Mouse (Mus musculus) liver, postnatal 0 days (tissue): ENCODE measurements around the gene Galnt10. TPM values are rescaled to one million over a fixed set of nuclear protein-coding genes. Genes with fewer than 3 reads are reported as not detected.
A peak's percentile ranks its signal among the peaks of the same experiment; 100 is the strongest.

Source experiments
- ATAC-seq: fragments of 200-750 bp; cut with Nextera tagmentation; 2 replicates; pipeline ENCODE4 v1.8.0; 2017; ENCODE audit warnings: mild to moderate bottlenecking, moderate library complexity
- DNase-seq: peaks from one replicate; pipeline ENCODE4 v3.0.0-alpha.2; 2016
- H3K27ac ChIP-seq: fragments of 300-500 bp; sonication (generic); 2 replicates; pipeline ENCODE4 v1.5.1; 2014; ENCODE audit warnings: antibody characterized with exemption, moderate library complexity, mild to moderate bottlenecking, low read depth
- H3K27me3 ChIP-seq: fragments of 300-500 bp; sonication (generic); 2 replicates; pipeline ENCODE4 v1.6.1; 2014; ENCODE audit warnings: low read length, control low read depth, mixed read lengths; ENCODE audit not compliant: insufficient read depth
- H3K36me3 ChIP-seq: fragments of 300-500 bp; sonication (generic); replicated peaks from 2 replicates; pipeline ENCODE4 v1.6.1; 2014; ENCODE audit warnings: mild to moderate bottlenecking, control low read depth, low read length, moderate library complexity, mixed read lengths; ENCODE audit not compliant: insufficient read depth
- H3K4me1 ChIP-seq: fragments of 300-500 bp; sonication (generic); 2 replicates; pipeline ENCODE4 v1.6.1; 2014; ENCODE audit warnings: antibody characterized with exemption, mild to moderate bottlenecking, control low read depth; ENCODE audit not compliant: insufficient read depth
- H3K4me2 ChIP-seq: fragments of 300-500 bp; sonication (generic); 2 replicates; pipeline ENCODE4 v1.6.1; 2014; ENCODE audit warnings: low read depth, mild to moderate bottlenecking, low read length, moderate library complexity, mixed read lengths
- H3K4me3 ChIP-seq: fragments of 300-500 bp; sonication (generic); 2 replicates; pipeline ENCODE4 v1.5.1; 2014; ENCODE audit warnings: low read depth, low read length
- H3K9ac ChIP-seq: fragments of 300-500 bp; sonication (generic); replicated peaks from 2 replicates; pipeline ENCODE4 v1.6.1; 2014; ENCODE audit warnings: mild to moderate bottlenecking, moderate library complexity
- H3K9me3 ChIP-seq: fragments of 300-500 bp; sonication (generic); 2 replicates; pipeline ENCODE4 v1.6.1; 2016; ENCODE audit warnings: mild to moderate bottlenecking, control low read depth, low read length, mixed read lengths
- CTCF ChIP-seq: sonication (generic); IDR thresholded peaks from 2 replicates; pipeline ENCODE4 v1.5.1; 2016; ENCODE audit warnings: antibody characterized with exemption, low read depth
- EP300 ChIP-seq: IDR thresholded peaks from 2 replicates; pipeline ENCODE4 v1.6.1; 2016; ENCODE audit warnings: antibody characterized with exemption, low read depth, mild to moderate bottlenecking
- WGBS: fragments of 180-500 bp; shearing (Covaris S2); extraction: QIAGEN DNeasy Blood & Tissue Kit; methylation state at CpG from one replicate; pipeline ENCODE4 v1.1.7; 2014; ENCODE audit not compliant: insufficient replicate concordance; 5-methylcytosine and 5-hydroxymethylcytosine counted together
- polyA plus RNA-seq: library from polyadenylated mRNA; unstranded; fragments of >200 nt; fragmentation: Nextera tagmentation; extraction: Ambion mirVana; gene quantifications from 2 replicates; pipeline ENCODE4 v1.2.1, GENCODE M21; 2015

Gene Galnt10
- polyA plus RNA-seq, 1 experiment from 2014 or later, result 8.2 TPM

DNA sequence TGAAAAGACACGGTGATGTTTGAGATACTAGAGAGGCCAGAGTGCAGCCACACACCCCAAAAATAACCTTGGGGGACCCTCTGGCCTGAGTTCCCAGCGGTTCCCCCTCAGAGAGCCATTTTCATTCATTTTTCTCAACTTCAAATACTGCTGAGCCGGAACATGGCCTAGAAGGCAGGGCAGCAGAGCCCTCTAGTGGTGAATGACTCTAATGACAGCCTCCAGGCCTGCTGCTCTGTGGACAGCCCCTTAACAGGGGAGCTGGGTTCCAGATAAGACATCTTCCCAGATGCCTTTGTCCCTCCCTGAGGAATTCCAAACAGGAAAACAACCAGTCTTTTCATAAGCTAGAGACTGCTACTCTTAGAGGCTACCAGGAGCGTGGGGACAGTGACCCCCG is 133.1 kb downstream of the Galnt10 start:
- ATAC-seq, result no peak
- TF ChIP-seq EP300 (no peak), CTCF (peak; percentile 97)
- 38% methylated on average over 5 of the region's 5 CpGs for WGBS

DNA sequence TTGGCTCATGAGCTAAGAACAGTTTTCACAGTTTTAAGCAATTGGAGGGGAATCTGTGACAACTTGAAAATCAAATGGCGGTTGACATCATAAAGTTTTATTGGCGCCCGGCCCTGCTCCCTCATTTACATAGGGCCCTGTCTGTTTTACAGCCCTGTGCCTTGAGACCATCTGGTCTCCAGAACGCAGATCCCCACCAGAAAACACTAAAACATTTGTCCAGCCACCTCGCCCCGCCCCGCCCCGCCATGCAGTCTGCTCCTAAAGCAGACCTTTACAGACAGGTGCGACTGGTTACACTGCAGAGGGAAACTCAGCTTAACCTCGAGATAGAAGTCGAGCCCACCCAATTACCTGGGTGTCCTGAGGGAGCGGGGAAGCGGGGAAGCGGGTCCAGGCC is 134.6 kb downstream of the Galnt10 start:
- H3K4me2 ChIP-seq, result no peak overlapping the region
- no peaks in the 10 kb centered on the region for H3K4me1 ChIP-seq
- no peak overlapping the region for H3K4me3 ChIP-seq
- DNase-seq (no peak), ATAC-seq (no peak)
- TF ChIP-seq CTCF, result no peak
- no peak for TF ChIP-seq EP300
- peaks cover 8% of the 10 kb centered on the region for H3K36me3 ChIP-seq
- 84% methylated on average over 14 of the region's 14 CpGs for WGBS
- H3K9ac ChIP-seq, result no peak overlapping the region
- no peaks in the 10 kb centered on the region for H3K27me3 ChIP-seq
- no peaks in the 10 kb centered on the region for H3K9me3 ChIP-seq
- H3K27ac ChIP-seq, result no peak overlapping the region

More for the DNA sequence above, 133.1 kb downstream of the Galnt10 start:
- no peak overlapping the region for H3K4me2 ChIP-seq
- H3K4me3 ChIP-seq, result no peak overlapping the region
- H3K9me3 ChIP-seq, result no peaks in the 10 kb centered on the region
- H3K27ac ChIP-seq, result no peak overlapping the region
- H3K27me3 ChIP-seq, result no peaks in the 10 kb centered on the region
- DNase-seq, result peak; percentile 65
- H3K36me3 ChIP-seq, result peaks cover 8% of the 10 kb centered on the region
- no peak overlapping the region for H3K9ac ChIP-seq
- H3K4me1 ChIP-seq, result no peaks in the 10 kb centered on the region

DNA sequence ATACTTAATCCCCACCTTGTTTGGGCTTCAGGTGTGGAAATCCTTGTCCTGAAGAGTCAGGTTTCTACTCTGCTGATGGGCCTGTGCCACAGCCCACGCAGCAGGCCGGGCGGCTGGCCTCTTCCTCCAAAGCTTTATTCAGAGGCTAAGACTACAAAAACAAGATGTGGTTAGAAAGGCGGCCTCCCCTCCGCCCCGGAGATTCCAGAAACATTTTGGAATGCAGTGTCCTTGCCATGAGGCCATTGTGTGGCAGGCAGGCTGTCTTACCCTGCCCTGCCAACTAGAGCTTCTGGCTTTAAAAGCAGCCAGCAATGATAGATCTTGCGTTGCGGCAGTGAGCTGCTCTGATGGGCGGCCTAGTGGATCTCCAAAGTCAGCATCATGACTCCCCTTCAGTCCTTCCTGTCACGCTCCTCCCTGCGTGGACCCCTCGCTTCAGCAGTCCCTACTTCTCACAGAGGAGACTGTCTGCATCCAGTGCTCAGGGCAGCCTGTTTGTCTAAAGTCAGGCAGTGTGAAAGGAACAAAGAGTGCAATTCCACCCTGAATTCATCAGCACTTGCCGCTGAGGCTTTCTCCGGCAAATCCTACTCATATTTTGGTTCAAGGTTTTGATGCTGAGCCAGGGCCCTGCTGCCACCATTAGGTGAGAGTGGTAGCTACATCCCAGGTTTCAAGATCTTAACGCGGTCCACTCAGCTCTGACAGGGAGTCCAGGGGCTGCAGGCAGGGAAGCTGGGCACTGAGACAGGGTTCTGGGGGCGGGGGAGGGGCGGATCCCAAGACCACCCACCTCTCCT is 141.6 kb downstream of the Galnt10 start:
- Histone ChIP-seq H3K27me3 (no peaks in the 10 kb centered on the region), H3K9me3 (no peaks in the 10 kb centered on the region), H3K4me3 (no peak overlapping the region), H3K9ac (no peak overlapping the region), H3K27ac (no peak overlapping the region), H3K4me2 (no peak overlapping the region), H3K4me1 (no peaks in the 10 kb centered on the region), H3K36me3 (peaks cover 4% of the 10 kb centered on the region; the same call in 1 of the 2 replicates)
- ATAC-seq (no peak), DNase-seq (no peak)
- 72% methylated on average over 18 of the region's 18 CpGs for WGBS
- no peak for TF ChIP-seq EP300
- TF ChIP-seq CTCF, result no peak

DNA sequence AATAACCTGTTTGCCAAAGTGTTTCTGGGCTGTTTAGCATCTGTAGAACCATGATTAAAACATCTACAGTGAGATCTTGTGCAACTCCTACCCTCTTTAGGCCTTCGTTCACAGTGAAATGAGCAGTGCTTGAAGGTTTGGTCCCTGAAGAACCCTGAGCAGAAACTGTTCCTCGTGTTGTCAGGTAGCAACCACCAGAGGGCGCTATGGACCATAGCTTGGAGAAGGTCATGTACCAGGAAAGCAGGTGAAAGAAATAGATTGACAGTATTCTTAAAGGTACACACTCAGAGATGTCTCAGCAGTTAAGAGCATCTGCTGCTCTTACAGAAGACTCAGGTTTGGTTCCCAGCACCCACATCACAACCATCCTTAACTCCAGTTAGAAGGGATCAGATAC is 142.7 kb downstream of the Galnt10 start:
- H3K27me3 ChIP-seq, result no peaks in the 10 kb centered on the region
- H3K4me1 ChIP-seq, result no peaks in the 10 kb centered on the region
- no peaks in the 10 kb centered on the region for H3K36me3 ChIP-seq
- H3K27ac ChIP-seq, result no peak overlapping the region
- H3K4me2 ChIP-seq, result no peak overlapping the region
- ATAC-seq, result no peak
- peak; percentile 83 for DNase-seq
- WGBS, result 25% methylated on average over 3 of the region's 3 CpGs
- H3K9ac ChIP-seq, result no peak overlapping the region
- H3K9me3 ChIP-seq, result no peaks in the 10 kb centered on the region
- no peak overlapping the region for H3K4me3 ChIP-seq
- TF ChIP-seq CTCF (peak; percentile 92), EP300 (no peak)

DNA sequence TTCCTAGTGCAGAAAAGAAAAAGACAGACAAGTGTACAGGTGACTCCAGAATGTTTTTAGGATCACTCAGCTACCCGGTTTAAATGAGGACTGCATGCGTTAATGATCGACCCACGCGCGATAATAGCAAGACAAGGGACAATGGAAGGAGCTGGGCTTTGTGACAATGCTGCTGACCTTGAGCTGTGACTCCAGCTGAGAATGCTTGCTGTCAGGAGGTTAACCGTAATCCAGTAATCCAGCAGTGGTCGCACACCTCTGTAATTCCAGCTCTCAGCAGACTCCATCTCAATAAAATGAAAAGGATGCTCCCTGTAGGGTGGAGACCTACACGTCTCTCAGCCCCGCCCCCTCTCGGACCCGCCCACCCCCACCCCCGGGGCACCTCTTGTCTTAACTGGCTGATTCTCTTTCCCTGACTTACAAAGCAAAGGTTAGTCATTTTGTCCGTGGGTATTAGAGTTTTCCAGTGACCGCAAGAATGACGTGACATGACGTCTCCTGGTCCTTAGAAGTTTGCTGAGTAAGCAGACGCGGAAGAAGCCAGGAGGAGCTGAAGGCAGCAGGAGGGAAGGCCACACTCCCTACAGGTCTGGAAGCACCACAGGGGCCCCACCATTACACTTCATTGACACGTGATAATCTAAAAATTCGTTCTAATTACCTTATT is 145.8 kb downstream of the Galnt10 start:
- Histone ChIP-seq H3K27ac (no peak overlapping the region), H3K4me1 (no peaks in the 10 kb centered on the region), H3K27me3 (no peaks in the 10 kb centered on the region), H3K36me3 (no peaks in the 10 kb centered on the region), H3K4me3 (no peak overlapping the region), H3K4me2 (no peak overlapping the region), H3K9ac (no peak overlapping the region), H3K9me3 (no peaks in the 10 kb centered on the region)
- ATAC-seq, result no peak
- TF ChIP-seq EP300 (no peak), CTCF (no peak)
- WGBS, result 26% methylated on average over 21 of the region's 21 CpGs
- no peak for DNase-seq

DNA sequence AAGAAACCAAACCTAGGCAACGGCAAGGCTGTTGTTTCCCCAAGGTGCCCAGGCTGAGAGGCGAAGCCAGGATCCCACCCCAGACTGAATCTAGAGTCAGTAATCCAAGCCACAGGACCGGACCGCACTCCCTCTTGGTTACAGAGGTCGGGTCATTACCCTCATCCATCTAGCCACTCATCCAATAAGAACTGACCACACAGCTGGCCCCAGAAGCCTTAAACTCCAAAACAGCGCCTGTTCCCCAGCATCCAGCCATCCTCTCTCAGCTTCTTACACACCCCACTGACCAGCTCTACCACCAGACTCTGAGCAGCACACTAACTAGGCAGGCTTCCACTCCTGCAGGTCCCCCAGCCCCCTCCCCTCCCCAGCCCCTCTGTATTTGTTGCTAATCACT is 149.8 kb downstream of the Galnt10 start:
- H3K9me3 ChIP-seq, result no peaks in the 10 kb centered on the region
- H3K27me3 ChIP-seq, result no peaks in the 10 kb centered on the region
- H3K36me3 ChIP-seq, result no peaks in the 10 kb centered on the region
- no peak overlapping the region for H3K4me3 ChIP-seq
- H3K4me2 ChIP-seq, result no peak overlapping the region
- 67% methylated on average over 6 of the region's 6 CpGs for WGBS
- TF ChIP-seq EP300 (no peak), CTCF (no peak)
- H3K9ac ChIP-seq, result no peak overlapping the region
- ATAC-seq, result no peak
- no peak overlapping the region for H3K27ac ChIP-seq
- no peaks in the 10 kb centered on the region for H3K4me1 ChIP-seq
- DNase-seq, result no peak
